Mouse (Mus musculus) heart, embryonic 14.5 days (tissue): Measurements from ENCODE around the gene Vmn2r87. TPM values are rescaled to one million over a fixed set of nuclear protein-coding genes. Genes with fewer than 3 reads are reported as not detected.
A peak's percentile ranks its signal among the peaks of the same experiment; 100 is the strongest.
"Not testable (repeated sequence)": the region's sequence is repeated elsewhere in the genome, so short reads cannot be mapped to it uniquely, and the experiment has no call there.

ENCODE experiments used
- ATAC-seq: fragments of 200-750 bp; cut with Nextera tagmentation; 2 replicates; pipeline ENCODE4 v1.8.0; 2017; ENCODE audit warnings: low read depth, moderate TSS enrichment; ENCODE audit not compliant: insufficient number of reproducible peaks, insufficient read depth, low FRiP score
- H3K27ac ChIP-seq, 2 experiments: fragments of 200-500 bp in 1 of 2; fragments of 300-500 bp in 1 of 2; sonication (generic) in 1 of 2; replicated peaks in 1 of 2; 2 replicates each; pipeline ENCODE4 v1.5.1; 2012 to 2014; ENCODE audit warnings: low read depth in 2 of 2, low read length in 2 of 2, control low read depth in 1 of 2, mild to moderate bottlenecking in 1 of 2, mixed read lengths in 1 of 2; ENCODE audit not compliant: control insufficient read depth in 1 of 2, insufficient read depth in 1 of 2
- H3K27me3 ChIP-seq: fragments of 300-500 bp; sonication (generic); 2 replicates; pipeline ENCODE4 v1.6.1; 2014; ENCODE audit warnings: mild to moderate bottlenecking, low read length, control low read depth; ENCODE audit not compliant: control insufficient read depth, insufficient read depth
- H3K36me3 ChIP-seq: fragments of 300-500 bp; sonication (generic); 2 replicates; pipeline ENCODE4 v1.6.1; 2014; ENCODE audit warnings: mild to moderate bottlenecking, control low read depth, low read length, mixed read lengths; ENCODE audit not compliant: control insufficient read depth, insufficient read depth
- H3K4me1 ChIP-seq, 2 experiments: fragments of 200-500 bp in 1 of 2; fragments of 300-500 bp in 1 of 2; sonication (generic) in 1 of 2; 2 replicates each; pipeline ENCODE4 v1.6.1; 2012 to 2014; ENCODE audit warnings: low read length in 2 of 2, control low read depth in 1 of 2, mixed read lengths in 1 of 2; ENCODE audit not compliant: control insufficient read depth in 2 of 2, insufficient read depth in 2 of 2
- H3K4me2 ChIP-seq: fragments of 300-500 bp; sonication (generic); 2 replicates; pipeline ENCODE4 v1.6.1; 2014; ENCODE audit warnings: mild to moderate bottlenecking, low read length
- H3K4me3 ChIP-seq, 2 experiments: fragments of 200-500 bp in 1 of 2; fragments of 300-500 bp in 1 of 2; sonication (generic) in 1 of 2; 2 replicates each; pipeline ENCODE4 v1.5.1; 2012 to 2014; ENCODE audit warnings: low read length in 2 of 2, mild to moderate bottlenecking in 2 of 2, control low read depth in 1 of 2, low read depth in 1 of 2, moderate library complexity in 1 of 2; ENCODE audit not compliant: control insufficient read depth in 1 of 2, insufficient read depth in 1 of 2
- H3K9ac ChIP-seq: fragments of 300-500 bp; sonication (generic); 2 replicates; pipeline ENCODE4 v1.6.1; 2014; ENCODE audit warnings: mild to moderate bottlenecking, low read length
- H3K9me3 ChIP-seq: fragments of 300-500 bp; sonication (generic); 2 replicates; pipeline ENCODE4 v1.6.1; 2016; ENCODE audit warnings: low read length, control low read depth; ENCODE audit not compliant: control insufficient read depth
- WGBS: fragments of 180-500 bp; shearing (Covaris S2); extraction: QIAGEN DNeasy Blood & Tissue Kit; methylation state at CpG from one replicate; pipeline ENCODE4 v1.1.7; 2014; 5-methylcytosine and 5-hydroxymethylcytosine counted together
- polyA plus RNA-seq: library from polyadenylated mRNA; unstranded; fragments of >200 nt; fragmentation: Nextera tagmentation; extraction: Ambion mirVana; gene quantifications from 2 replicates; pipeline ENCODE4 v1.2.1, GENCODE M21; 2014

The Vmn2r87 gene
- polyA plus RNA-seq, result not detected in 2 replicates

DNA sequence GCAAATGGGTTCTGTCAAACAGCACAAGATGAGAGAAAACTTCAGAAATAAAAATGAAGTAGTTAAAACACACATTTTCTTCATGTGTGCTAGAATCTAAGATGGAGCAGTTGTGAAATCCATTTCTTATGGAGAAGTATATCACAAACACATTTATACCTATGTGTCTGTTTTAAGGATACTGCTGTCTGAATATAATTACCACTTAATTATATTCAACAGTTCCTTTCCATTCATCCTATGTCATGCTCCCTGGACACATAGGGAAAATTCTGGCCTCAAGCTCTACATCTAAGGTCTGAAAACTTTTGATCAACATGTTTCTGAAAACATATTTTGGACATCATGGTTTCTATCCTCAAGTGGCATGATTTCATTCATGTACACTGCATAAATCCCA, at the start of gene Vmn2r87:
Vmn2r87 (minus strand) TSS at position 101 of the 400 bp plus-strand sequence.
- Histone ChIP-seq H3K9me3 (no peaks in the 10 kb centered on the region), H3K4me3 (no peak within 1 kb of the TSS), H3K36me3 (no peaks in the 10 kb centered on the region), H3K9ac (no peak within 1 kb of the TSS), H3K27me3 (no peaks in the 10 kb centered on the region), H3K4me2 (no peak within 1 kb of the TSS), H3K4me1 (no peaks in the 10 kb centered on the region), H3K27ac (no peak within 1 kb of the TSS)
- no peak for ATAC-seq

DNA sequence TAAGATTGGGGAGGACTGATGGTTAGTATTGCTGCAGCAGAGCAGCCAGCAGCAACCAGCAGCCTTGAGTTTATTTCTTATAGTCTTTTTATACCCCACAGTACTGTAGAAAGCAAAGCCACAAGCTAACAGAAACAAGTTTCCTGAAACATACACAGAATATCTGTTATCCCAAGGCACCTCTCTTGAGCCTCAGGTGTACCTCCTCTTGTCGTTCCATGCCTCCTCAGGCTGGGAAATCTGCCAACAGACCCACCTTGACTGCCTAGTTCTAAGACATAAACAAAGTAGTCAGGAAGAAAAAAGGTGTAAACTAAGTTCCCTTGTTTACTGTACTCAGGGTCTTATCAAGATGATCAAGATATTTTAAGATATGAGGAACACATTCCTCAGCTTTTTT, 47.1 kb upstream of the Vmn2r87 start:
- H3K27ac ChIP-seq, H3K9ac ChIP-seq, ATAC-seq, H3K4me1 ChIP-seq, H3K9me3 ChIP-seq, H3K36me3 ChIP-seq, H3K4me3 ChIP-seq, H3K27me3 ChIP-seq, H3K4me2 ChIP-seq: not testable (repeated sequence)
- WGBS, result 52% methylated on average over 1 of the region's 1 CpGs

DNA sequence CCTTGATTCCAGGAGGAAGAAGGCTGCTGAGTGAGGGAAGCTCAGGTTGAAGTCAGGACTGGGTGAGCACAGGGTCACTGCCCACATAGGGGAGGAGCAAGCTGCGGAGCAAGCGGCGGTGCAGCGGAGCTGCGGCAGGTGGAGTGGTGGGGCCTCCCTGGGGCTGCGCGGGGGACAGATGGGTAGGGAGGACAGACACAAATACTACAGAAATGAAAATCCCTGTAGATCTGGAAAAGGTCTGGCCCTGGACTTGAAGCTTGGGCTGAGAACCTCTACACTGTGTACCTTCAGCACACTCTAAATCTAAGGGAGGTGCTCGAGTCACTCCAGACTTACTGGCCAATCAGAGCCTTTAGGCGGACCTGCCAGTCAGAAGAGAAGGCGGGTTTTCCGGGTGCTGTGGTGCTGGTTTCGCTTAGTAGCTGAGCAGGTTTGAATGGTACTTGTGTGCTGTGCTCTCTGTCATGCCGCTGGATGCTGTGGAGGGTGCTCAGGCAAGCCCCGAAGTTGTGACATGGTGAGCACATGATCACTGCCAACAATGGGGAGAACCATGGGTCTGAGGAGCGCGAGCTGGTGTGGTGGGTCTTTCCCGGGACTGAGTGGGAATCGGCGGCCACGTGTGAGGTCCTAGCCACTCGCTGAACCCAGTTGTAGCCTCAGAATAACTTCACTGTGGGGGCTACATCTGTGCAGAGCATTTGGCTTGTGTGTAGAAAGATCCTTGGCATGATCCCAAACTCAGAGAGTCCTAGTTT, 44.9 kb upstream of the Vmn2r87 start:
- peak overlapping the region; percentile 57 to 64 for H3K4me3 ChIP-seq
- H3K9ac ChIP-seq, result peak overlapping the region; percentile 70
- not testable (repeated sequence) for H3K9me3 ChIP-seq, H3K27ac ChIP-seq, H3K36me3 ChIP-seq, H3K4me1 ChIP-seq, H3K27me3 ChIP-seq
- ATAC-seq, result peak; percentile 90
- WGBS, result under 1% methylated on average over 20 of the region's 21 CpGs
- peak overlapping the region; percentile 69 for H3K4me2 ChIP-seq

DNA sequence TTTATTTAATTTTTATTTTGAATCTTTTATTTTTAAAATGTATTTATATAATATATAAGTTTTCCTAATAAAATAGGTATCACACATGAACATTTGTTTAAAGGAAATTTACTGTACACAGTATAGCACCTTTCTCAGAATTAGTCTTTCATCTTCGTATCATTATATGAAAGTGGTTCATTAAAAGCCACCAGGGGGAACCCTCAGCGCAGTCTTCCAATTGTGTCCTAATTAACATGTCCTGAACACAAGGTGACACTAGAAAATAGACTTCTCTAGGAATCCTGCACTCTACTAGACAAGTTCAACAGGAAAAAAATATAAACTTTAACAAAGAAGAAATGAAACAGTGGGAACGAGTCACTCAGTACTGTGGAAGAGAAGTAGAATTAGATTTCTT, 38.9 kb upstream of the Vmn2r87 start:
- H3K4me3 ChIP-seq, result no peak overlapping the region
- no peaks in the 10 kb centered on the region for H3K27me3 ChIP-seq
- no peaks in the 10 kb centered on the region for H3K4me1 ChIP-seq
- no peak overlapping the region for H3K27ac ChIP-seq
- no peak for ATAC-seq
- no peaks in the 10 kb centered on the region for H3K36me3 ChIP-seq
- no peaks in the 10 kb centered on the region for H3K9me3 ChIP-seq
- H3K4me2 ChIP-seq, result no peak overlapping the region
- WGBS, result 63% methylated on average over 3 of the region's 3 CpGs
- H3K9ac ChIP-seq, result no peak overlapping the region

DNA sequence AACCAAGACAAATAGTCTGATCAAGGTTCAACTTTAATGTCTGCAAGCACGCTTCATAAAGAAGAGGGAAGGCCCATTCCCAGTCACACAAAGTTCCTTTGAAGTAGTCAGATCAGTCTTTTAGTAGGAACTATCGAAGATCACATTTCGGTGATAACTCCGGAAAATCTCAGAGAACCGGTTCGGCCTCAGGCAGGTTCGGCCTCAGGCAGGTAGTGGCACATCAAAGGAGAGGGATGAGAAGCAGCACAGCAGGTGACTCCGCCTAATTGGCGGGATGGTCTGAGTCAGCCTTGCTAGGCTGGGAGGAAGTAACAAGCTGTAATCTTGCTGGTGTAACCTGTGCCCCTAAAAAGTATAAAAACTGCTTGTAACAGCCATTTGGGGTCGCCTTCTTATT, 30.7 kb upstream of the Vmn2r87 start:
- ATAC-seq, result no peak

DNA sequence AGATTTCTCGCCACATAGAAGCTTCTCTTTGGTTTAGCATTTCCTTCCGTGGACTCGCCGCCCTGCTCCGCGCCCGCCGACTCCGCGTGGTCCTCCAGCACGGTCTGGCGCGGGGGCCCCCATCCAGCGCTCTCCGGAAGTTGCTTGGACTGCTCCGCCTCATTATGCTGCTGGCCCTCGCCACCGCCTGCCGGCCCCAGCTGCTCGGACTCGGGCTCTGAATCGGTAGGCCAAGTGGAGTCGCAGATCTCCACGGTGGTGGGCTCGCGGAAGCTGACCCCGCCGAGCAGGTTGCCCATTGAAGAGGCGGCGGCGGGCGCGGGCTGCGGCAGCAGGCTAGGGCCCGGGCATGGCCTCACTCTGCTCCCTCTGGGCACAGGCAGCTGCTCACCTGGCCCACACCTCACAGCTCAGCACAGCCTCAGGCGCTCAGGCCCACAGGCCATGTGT, 26.9 kb downstream of the Vmn2r87 start:
- Histone ChIP-seq H3K27me3 (no peaks in the 10 kb centered on the region), H3K9ac (peak overlapping the region; percentile 71), H3K4me1 (no peaks in the 10 kb centered on the region), H3K36me3 (no peaks in the 10 kb centered on the region), H3K4me3 (peak overlapping the region; percentile 50 to 62), H3K4me2 (peak overlapping the region; percentile 83), H3K9me3 (no peaks in the 10 kb centered on the region), H3K27ac (no peak overlapping the region)
- WGBS, result 4% methylated on average over 36 of the region's 36 CpGs
- ATAC-seq, result peak; percentile 47; the same call in 1 of the 2 replicates

More for the DNA sequence above, 30.7 kb upstream of the Vmn2r87 start:
- no peak overlapping the region for H3K4me2 ChIP-seq
- H3K9ac ChIP-seq, result no peak overlapping the region
- H3K27me3 ChIP-seq, result no peaks in the 10 kb centered on the region
- WGBS, result 36% methylated on average over 10 of the region's 10 CpGs
- H3K36me3 ChIP-seq, result no peaks in the 10 kb centered on the region
- no peaks in the 10 kb centered on the region for H3K9me3 ChIP-seq
- H3K4me3 ChIP-seq, result no peak overlapping the region
- no peak overlapping the region for H3K27ac ChIP-seq
- H3K4me1 ChIP-seq, result no peaks in the 10 kb centered on the region

DNA sequence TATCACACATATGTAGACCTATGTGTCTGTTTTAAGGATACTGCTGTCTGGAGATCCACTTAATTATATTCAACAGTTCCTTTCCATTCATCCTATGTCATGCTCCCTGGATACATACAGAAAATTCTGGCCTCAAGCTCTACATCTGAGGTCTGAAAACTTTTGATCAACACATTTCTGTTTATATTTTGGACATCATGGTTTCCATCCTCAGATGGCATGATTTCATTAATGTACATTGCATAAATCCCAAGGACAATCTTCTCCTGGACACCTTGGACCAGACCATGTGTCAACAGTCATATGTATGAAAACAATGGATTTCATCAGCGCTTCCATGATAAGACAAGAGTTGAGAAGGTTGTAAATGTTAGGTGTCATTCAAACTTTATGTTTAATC, 41.2 kb downstream of the Vmn2r87 start, which contains the start of gene Vmn2r86:
Vmn2r86 (minus strand) TSS at position 101 of the 400 bp plus-strand sequence.
- not testable (repeated sequence) for H3K9me3 ChIP-seq, H3K9ac ChIP-seq, H3K36me3 ChIP-seq, H3K27ac ChIP-seq, H3K4me3 ChIP-seq, H3K4me2 ChIP-seq, H3K4me1 ChIP-seq, H3K27me3 ChIP-seq, ATAC-seq
- 78% methylated on average over 1 of the region's 1 CpGs for WGBS

DNA sequence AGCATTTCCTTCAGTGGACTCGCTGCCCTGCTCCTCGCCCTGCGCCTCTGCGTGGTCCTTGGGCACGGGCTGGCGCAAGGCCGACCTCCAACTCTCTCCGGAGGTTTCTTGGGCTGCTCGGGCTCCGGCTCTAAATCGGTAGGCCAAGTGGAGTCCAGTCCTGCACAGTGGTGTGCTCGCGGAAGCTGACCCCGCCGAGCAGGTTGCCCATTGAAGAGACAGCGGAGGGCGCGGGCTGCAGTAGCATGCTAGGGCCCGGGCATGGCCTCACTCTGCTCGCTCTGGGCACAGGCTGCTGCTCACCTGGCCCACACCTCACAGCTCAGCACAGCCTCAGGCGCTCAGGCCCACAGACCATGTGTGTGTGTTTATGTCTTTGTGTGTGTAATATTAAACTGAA, 52.4 kb downstream of the Vmn2r87 start:
- Histone ChIP-seq H3K4me3 (no peak overlapping the region), H3K4me1 (no peaks in the 10 kb centered on the region), H3K27ac (no peak overlapping the region), H3K27me3 (no peaks in the 10 kb centered on the region), H3K4me2 (no peak overlapping the region), H3K9ac (no peak overlapping the region), H3K9me3 (no peaks in the 10 kb centered on the region), H3K36me3 (no peaks in the 10 kb centered on the region)
- WGBS, result 79% methylated on average over 21 of the region's 21 CpGs
- no peak for ATAC-seq
